Mouse (Mus musculus) thymus, adult 2 months (tissue): ENCODE results near the gene Gm3424. TPM values are rescaled to one million over a fixed set of nuclear protein-coding genes. Genes with fewer than 3 reads are reported as not detected.
"Not testable (repeated sequence)": the region's sequence is repeated elsewhere in the genome, so short reads cannot be mapped to it uniquely, and the experiment has no call there.

Experiments used
- DNase-seq: peaks from one replicate; pipeline ENCODE4 v3.0.0; 2021
- H3K27ac ChIP-seq: fragments of 200-500 bp; 2 replicates; pipeline ENCODE4 v1.5.1; 2012; ENCODE audit warnings: low read length, control low read depth; ENCODE audit not compliant: control insufficient read depth, insufficient read depth
- H3K27me3 ChIP-seq: fragments of 200-500 bp; 2 replicates; pipeline ENCODE4 v1.6.1; 2012; ENCODE audit warnings: mild to moderate bottlenecking, low read length, moderate library complexity, mixed read lengths; ENCODE audit not compliant: control insufficient read depth, insufficient read depth
- H3K36me3 ChIP-seq: fragments of 200-500 bp; 2 replicates; pipeline ENCODE4 v1.6.1; 2012; ENCODE audit warnings: mild to moderate bottlenecking, low read length, moderate library complexity; ENCODE audit not compliant: control insufficient read depth, insufficient read depth
- H3K4me1 ChIP-seq: fragments of 200-500 bp; replicated peaks from 2 replicates; pipeline ENCODE4 v1.6.1; 2012; ENCODE audit warnings: low read length; ENCODE audit not compliant: control insufficient read depth, insufficient read depth
- H3K4me3 ChIP-seq: fragments of 200-500 bp; 2 replicates; pipeline ENCODE4 v1.5.1; 2012; ENCODE audit warnings: mild to moderate bottlenecking, low read length, control low read depth, moderate library complexity; ENCODE audit not compliant: control insufficient read depth, insufficient read depth
- WGBS: fragments of 180-500 bp; shearing (Covaris S2); methylation state at CpG from one replicate; pipeline ENCODE4 v1.1.7; 2018; 5-methylcytosine and 5-hydroxymethylcytosine counted together
- polyA plus RNA-seq: library from polyadenylated mRNA; depleted of rRNA; stranded (reverse); fragments of >200 nt; gene quantifications from 2 replicates; pipeline ENCODE4 v1.2.3, GENCODE M21; 2012; rRNA removed

Gm3424 gene
- not detected in 2 replicates for polyA plus RNA-seq

DNA sequence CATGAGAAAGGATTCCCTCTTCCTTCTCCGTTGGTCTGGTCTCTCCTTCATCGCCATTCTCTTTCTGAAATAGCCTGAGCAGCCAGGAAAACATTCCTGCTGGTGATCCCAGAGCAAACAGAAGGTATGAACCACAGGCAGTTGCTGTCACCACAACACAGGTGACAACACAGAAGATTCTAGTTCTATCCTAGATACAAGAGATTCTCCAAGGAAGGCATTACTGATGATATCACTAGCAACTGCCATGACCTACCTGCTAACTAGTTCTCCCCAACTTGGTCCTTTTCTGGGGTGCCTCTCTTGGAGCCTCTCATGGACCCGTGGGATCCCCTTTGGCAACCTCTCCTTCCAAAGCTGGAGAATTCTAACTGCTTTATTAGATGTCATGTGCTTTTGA is at the start of gene Gm3424:
TSS of gene Gm3424 (minus strand) at position 101 of the 400 bp plus-strand sequence.
- no CpG with 5 or more reads among the region's 3 CpGs for WGBS
- H3K36me3 ChIP-seq: not testable (repeated sequence)

DNA sequence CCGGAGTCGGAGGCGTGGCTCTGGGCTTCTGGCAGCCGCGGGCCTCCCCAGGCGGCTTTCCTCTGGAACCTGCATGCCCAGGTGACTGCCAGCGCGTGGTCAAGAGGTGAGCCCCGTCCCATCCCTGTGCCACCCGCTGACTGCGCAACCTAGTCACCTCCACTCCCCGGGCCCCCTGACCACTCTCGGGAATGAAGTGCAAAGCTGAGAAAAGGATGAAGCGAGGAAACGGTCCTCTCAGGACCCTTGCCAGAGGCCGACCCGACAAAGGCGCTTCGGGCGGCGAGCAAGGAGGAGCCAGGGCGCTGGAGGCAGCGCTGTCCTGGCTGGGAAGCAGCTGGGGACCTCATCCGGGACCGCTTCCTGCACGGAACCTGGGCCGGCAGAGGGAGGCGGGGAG is 49.7 kb upstream of the Gm3424 start:
- H3K36me3 ChIP-seq, H3K4me1 ChIP-seq, H3K27ac ChIP-seq, H3K27me3 ChIP-seq, H3K4me3 ChIP-seq, DNase-seq: not testable (repeated sequence)
- WGBS: 4% methylated on average over 26 of the region's 28 CpGs

More for the DNA sequence above, at the start of gene Gm3424:
- DNase-seq, H3K27ac ChIP-seq, H3K4me1 ChIP-seq, H3K27me3 ChIP-seq, H3K4me3 ChIP-seq: not testable (repeated sequence)

DNA sequence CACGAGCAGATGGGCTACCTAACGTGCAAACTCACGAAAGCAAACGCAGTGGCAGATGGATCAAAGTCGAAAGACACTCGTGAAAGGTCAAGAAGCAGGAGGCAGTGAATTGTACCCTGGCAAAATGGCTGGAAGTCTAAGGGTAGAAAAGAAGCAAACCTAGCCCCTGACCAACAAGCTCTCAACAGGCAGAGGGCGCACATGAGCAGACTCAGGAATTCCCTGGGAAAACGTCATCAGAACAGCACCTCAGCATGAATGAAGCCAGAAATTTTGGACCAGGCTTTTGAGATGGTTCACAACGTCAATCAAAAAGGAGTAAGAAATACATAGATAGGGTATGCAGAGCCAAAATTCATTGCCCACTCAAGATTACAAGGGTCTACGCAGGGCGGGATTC is 49.0 kb upstream of the Gm3424 start:
- not testable (repeated sequence) for H3K4me3 ChIP-seq, DNase-seq, H3K27me3 ChIP-seq, H3K27ac ChIP-seq, H3K4me1 ChIP-seq, H3K36me3 ChIP-seq
- 21% methylated on average over 7 of the region's 11 CpGs for WGBS

DNA sequence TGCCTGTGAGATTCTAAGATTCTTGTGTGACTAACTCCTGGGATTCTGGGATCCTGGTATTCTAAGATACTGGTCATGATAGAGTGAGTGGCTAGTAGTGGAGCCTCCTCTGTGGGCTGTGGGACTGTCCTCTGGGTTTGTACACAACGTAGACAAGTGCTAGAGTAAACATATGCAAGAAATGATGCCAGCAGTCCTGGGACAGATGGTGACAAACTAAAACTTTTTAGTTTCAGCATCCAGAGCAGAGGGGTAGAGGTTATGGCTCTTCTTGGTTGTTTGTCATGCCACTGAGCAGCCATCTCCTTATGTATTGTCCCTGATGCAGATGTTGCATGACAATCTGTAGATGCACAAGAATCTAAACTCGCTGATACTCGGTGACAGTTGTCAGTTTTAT is 25.8 kb upstream of the Gm3424 start:
- H3K27me3 ChIP-seq, H3K4me3 ChIP-seq, H3K4me1 ChIP-seq, H3K27ac ChIP-seq, H3K36me3 ChIP-seq: not testable (repeated sequence)
- DNase-seq: peak; percentile 1
- 86% methylated on average over 3 of the region's 3 CpGs for WGBS

DNA sequence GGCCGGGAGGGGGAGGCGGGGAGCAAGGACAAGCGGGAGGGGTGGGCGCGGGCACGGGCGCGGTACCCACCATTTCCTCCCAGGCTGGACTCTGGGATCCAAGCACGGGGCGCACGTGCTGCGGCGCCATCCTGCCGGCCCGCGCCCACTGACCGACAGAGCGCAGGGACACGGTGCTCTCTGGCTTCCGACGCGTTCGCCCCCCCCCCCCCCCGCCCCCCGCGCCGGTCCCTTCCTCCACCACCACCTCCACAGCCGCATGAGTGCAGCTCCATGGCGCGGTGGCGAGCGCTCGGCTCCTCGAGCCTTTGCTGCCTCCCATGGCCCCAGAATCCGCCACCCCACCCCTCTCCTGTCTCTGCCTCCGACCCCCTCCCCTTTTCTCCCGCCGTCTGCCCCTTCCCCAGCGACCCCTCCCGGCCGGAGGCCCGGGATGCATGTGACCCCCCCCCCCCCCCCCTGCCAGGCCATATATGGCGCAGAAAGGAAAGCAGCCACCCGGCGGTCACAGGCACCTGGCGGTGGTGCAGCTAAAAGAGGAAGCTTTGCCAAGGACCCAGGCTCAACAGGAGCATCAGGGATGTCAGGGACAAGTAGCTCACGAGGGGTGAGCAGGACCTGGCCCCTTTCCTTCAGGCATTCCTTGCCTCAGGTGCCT is 17.3 kb downstream of the Gm3424 start:
- H3K4me3 ChIP-seq, H3K27me3 ChIP-seq, DNase-seq, H3K4me1 ChIP-seq, H3K36me3 ChIP-seq, H3K27ac ChIP-seq: not testable (repeated sequence)
- no CpG with 5 or more reads among the region's 47 CpGs for WGBS

DNA sequence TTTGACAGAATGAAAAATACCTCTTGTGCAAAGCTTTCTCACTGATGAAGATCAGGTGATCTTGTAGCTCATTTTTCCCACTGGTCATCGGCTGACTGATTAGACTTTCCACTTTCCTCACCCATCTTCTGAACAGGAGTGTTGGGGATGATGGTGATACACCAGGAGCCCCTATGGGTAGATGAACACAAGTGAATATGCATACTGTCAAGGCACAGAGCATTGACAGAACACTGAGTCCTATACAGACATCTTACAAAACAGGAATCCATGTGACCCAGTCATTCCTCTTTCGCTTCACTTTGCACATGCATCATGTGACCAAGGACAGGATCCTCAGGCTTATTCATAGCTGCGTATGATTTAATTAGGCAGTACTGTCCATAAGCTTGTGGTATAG is 22.2 kb downstream of the Gm3424 start, which contains the start of gene Gm3383:
TSS of gene Gm3383 (minus strand) at position 101 of the 400 bp plus-strand sequence.
- H3K36me3 ChIP-seq, H3K27ac ChIP-seq, DNase-seq, H3K4me3 ChIP-seq, H3K27me3 ChIP-seq, H3K4me1 ChIP-seq: not testable (repeated sequence)
- no CpG with 5 or more reads among the region's 3 CpGs for WGBS

Other genes starting within 250 kb of the Gm3424 start
- gene Gm8265, start 197.3 kb downstream of the Gm3424 start, polyA plus RNA-seq: not detected in 2 replicates
- not detected in 2 replicates for gene Gm9603, start 142.9 kb downstream of the Gm3424 start, polyA plus RNA-seq
- gene Gm3373, start 88.8 kb downstream of the Gm3424 start, polyA plus RNA-seq: 0.14 and 1.1 TPM in 2 replicates
- 0.20 and 0.28 TPM in 2 replicates for gene Gm3383, start 22.3 kb downstream of the Gm3424 start, polyA plus RNA-seq
- not detected in 2 replicates for gene Gm8237, start 50.1 kb upstream of the Gm3424 start, polyA plus RNA-seq
- not detected in 2 replicates for gene Gm3248, start 131.4 kb upstream of the Gm3424 start, polyA plus RNA-seq
- not detected in 2 replicates for gene Gm3453, start 148.8 kb upstream of the Gm3424 start, polyA plus RNA-seq
- 0.11 TPM in 1 of 2 replicates, not detected in the other for gene Gm6337, start 227.9 kb upstream of the Gm3424 start, polyA plus RNA-seq